Mouse (Mus musculus) mouse trophoblast stem cell (cell line): ENCODE measurements around the gene Cdh13.

Experiments used
- in situ Hi-C, 2 experiments: fragments of 300-500 bp; cut with MseI, MboI; formaldehyde crosslinking; loops; 2 replicates in 1 of 2; 3 replicates in 1 of 2; pipeline ENCODE4 v1.15.1; 2025

Gene Cdh13

GRCm38 (mm10) chr8:118565887-118566747, 282.6 kb downstream of the Cdh13 start:
- in situ Hi-C loops, result no loop called here

GRCm38 (mm10) chr8:118569366-118569765, 285.8 kb downstream of the Cdh13 start:
- in situ Hi-C loops, result no loop called here

DNA sequence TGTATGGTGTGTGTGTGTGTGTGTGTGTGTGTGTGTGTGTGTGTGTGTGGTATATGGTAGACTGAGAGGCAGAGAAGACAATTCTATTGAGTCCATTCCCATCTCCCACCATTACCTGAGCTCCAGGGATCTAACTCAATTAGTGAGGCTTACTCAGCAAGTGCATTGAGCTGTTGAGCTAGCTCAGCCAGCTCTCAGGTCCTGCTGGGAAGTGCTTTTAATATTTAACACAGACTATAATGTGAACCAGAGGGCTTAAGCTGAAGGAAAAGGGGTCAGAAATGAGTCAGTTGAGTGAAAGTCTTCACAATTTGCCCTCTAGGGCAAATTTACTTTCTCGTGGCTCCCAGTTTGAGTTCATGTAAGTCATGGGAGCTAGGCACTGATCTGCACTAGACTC, 297.7 kb downstream of the Cdh13 start:
- in situ Hi-C loops, result no loop called here

GRCm38 (mm10) chr8:118582185-118582584, 298.7 kb downstream of the Cdh13 start:
- in situ Hi-C loops, result no loop called here

- in situ Hi-C loops, result no loop called here
These were observed 304.4 kb downstream of the Cdh13 start for GRCm38 (mm10) chr8:118587981-118588380.

DNA sequence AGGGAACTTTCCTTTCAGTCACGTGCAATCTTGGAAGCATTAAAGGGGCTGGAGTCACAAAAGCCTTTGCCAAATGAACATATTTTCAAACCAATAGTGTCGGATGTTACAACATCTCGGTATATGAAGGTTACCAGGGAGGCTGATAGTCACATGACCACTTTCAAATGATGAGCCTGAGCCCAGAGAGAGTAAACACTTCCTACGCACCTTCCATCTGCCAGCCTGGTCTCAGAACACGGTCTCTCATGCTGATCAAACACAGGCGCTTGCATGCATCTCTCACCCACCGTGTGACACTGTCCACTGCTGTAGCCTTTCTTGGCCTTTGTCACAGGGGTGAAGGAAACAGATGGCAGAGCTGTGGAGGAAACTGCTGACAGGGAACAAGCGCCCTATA, 313.3 kb downstream of the Cdh13 start:
- in situ Hi-C loops, result no loop called here

GRCm38 (mm10) chr8:118601376-118601775, 317.8 kb downstream of the Cdh13 start:
- in situ Hi-C loops, result no loop called here

DNA sequence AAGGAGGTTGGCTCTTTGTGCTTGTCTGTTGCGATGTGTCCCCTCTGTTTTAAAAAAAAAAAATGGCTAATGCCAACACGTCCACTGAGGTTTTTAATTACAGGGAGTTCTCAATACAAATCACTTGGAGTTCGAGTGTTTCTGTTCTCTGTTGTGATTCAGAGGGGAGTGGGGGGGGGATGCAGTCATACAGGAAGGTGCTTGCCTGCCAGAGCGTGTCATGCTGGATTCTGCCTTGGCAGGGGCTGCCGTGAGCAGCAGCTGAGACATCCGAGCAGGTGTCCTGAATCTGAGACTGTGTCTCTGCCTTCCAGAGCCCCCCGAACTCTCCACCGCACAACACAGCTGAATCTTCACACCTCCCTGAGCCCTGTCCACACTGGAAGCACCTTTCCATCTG, 318.5 kb downstream of the Cdh13 start:
- in situ Hi-C loops, result no loop called here

DNA sequence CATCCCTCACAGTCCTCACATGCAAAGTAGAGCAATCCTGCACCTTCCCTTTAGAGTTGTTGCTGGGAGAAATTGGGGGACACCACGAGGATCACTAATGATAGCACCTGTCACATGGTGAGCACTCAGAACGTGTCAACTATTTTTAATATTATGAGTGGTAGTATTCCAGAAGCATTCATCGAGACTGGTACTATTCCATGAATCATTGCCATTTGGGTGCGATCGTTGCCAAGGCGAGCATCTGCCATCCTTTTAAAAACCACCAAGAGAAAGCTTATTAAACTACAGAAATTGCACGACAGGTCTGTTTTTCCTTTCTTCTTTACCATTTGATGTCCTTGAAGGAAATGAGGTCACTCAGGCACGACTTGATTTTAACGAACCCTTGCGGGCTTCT, 328.0 kb downstream of the Cdh13 start:
- in situ Hi-C loops, result no loop called here

GRCm38 (mm10) chr8:118618195-118618594, 334.7 kb downstream of the Cdh13 start:
- in situ Hi-C loops, result no loop called here

DNA sequence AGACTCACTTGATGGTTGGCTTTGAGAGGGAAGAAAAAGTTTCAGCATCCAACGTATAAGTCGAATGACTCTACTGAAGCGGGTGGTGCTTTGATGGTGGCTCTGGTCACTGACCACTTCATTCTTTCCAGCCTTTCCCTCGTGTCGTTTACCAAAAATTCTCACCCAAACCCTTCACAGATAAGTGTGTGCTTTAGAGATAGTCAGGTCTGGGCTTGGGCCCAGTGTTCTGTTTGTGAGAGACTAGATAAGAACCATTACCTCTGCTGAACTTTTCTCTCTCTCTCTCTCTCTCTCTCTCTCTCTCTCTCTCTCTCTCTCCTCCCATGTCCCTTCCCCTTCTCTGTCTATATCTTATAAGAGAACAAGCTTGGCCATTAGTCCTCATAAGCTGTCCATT, 342.9 kb downstream of the Cdh13 start:
- in situ Hi-C loops, result no loop called here

DNA sequence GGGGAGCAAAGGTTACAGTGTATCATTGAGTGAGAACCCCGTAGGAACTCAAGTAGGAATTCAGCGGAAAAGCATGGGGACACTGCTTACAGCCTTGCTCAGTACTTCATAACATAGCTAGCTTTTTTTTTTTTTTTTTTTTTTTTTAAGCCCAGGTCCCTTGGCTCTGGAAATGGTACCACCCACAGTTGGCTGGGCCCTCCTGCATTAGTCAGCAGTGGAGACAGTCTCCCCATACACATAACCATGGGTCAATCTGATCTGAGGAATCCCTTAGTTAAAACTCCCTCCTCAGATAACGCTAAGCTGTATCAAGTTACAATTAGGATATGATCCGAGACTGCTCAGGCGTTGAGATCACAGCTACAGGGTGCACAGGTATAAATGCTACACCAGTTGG, 344.2 kb downstream of the Cdh13 start:
- in situ Hi-C loops, result no loop called here

- in situ Hi-C loops, result no loop called here
These were observed 345.2 kb downstream of the Cdh13 start for GRCm38 (mm10) chr8:118628702-118629101.

- in situ Hi-C loops, result no loop called here
These were observed 351.9 kb downstream of the Cdh13 start for GRCm38 (mm10) chr8:118635296-118636060.

DNA sequence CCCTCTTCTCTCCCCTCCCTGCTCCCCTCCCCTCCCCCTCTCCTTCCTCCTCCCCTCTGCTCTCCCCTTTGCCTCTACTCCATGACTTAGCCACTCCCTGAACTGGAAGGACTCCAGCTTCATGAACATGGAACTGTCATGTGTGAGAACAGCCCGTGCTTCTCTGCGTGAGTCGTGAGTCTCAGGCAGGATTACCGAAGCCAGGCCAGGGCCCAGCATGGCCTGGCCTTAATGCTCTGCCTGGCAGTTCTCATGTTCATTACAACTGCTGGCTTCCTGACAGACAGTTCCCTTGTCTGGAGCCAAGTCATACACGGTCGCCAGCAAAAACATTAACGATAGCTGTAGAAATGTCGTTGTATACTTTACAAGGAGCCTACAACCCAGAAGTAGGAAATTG, 356.1 kb downstream of the Cdh13 start:
- in situ Hi-C loops, result no loop called here

DNA sequence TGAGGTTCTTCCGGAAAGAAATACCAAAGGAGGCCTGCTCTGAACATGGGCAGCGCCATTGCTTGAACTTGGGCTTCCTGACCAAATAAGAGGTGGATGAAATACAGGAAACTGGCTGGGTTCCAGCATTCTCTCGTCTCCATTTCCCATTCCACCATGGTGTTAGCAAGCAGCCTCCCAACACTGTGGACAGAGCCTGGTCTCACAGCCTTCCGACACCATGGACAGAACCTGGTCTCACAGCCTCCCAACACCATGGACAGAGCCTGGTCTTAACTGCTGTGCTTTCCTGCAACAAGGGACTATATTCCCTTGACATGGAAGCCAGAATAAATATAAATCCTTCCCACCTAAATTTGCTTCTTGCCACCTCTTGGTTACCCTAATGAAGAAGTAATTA, 358.3 kb downstream of the Cdh13 start:
- in situ Hi-C loops, result no loop called here

DNA sequence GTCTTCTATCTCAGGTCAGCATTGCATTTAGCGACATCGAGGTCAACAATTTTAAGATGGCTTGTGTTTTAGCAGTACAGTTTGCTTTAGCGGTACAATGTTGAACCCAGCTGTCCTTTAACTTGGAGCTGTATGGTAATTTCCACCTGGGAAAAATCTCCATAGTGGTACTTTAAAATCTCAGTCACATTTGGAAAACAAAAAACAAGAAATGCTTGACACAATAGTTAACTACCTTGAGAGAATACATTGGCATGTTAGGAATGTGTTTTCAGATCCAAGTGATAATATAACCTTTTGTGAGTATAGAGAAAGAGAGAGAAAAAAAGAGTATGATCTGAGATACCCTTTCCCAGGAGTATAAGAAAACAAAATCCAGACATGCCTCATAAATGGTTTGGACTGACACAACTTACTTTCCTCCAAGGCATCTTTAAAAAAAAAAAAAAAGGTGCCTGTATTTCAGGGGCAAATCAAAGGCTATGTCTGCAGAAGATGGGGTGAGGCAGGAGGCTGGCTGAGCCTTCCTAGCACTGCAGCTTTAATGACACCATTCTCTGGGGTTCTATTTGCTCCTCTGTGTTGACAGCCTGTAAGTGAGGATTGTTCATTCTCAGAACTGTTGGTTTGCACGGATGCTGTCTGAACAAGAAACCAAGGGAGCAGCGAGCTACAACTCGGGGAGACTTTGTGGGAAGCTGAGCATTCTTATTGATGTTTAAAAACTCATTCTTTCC, 365.4 kb downstream of the Cdh13 start:
- in situ Hi-C loops, result no loop called here

DNA sequence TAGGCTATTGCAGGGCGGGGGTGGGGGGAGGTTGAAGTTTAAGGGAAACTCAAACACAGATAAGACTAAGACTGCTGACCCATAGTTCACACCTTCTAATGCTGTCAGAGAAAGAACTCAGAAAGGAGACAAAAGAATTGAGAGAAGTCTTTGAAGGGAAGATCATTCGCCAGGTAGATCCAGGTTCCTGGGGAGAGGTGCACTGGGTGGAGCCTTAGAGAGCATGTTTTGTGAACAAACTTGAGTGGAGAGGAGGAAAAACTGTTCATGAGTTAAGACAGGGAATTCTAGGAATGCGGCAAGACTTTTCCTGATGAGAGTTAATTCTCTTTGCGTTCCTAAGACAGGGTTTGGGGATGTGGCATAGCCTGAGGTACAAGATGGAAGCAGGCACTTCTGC, 366.4 kb downstream of the Cdh13 start:
- in situ Hi-C loops, result no loop called here

DNA sequence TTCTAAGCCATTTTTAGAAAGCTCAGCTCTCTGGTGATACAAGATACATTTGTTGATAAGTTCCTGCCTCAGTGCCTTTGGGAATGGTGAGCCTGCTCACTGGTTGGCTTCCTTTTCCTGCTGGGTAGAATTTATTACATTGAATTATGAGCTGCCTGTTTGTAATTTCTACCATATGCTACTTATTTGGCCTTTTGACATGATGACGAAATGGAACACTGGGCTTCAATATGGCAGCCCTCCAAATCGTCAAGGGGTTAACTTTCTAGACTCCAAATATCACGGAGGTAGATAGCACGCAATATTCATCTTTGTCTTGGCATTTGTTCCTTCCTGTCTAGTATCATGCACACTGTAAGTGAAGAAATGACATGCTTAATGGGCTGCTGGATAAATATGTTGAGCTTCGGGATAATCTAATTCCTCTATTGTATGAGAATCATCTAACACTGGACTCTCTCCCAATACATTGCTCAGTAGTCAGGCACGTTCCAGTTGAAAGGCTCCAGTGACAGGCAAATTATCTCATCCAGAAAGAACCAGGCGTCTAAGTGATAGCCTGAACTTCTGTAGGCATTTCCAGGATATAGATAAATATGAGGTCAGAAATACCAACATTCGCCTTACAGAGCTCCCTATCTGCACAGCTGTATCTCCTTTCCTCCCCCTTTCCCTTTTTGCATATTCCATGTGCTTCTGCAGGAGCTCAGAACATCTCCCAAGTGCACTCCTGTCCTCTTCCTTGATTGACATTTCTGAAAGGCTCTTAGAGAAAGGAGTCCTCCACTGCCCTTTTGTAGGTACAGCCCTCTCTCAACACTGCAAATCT, 378.7 kb downstream of the Cdh13 start:
- in situ Hi-C loops, result no loop called here

GRCm38 (mm10) chr8:118665081-118665480, 381.5 kb downstream of the Cdh13 start:
- in situ Hi-C loops, result no loop called here

DNA sequence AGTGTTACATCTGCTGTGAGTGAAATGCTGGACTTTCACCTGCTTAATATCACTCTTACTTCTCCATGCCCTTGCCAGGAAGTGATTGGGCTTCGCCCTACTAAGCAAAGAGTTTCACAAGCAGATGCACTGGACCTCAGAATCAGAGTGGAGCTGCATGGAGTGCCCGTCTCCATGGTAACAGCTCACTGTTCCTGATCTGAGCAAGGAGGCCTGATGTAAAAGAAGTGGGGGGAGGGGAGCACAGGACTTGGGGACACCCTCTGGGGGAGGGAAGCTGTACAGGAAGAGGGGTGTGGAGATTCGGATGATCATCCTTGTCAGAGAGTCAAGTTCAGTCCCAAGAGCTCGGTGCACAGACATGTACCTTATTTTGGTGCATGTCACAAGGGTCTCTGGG, 384.2 kb downstream of the Cdh13 start:
- in situ Hi-C loops, result no loop called here
